Mouse (Mus musculus): ENCODE measurements at regions not wholly inside any gene's neighbourhood (a gene's known extent, or its start where the extent isn't known, plus 50 kb on each side); places are given as distances from the start of the nearest gene placed in this dataset.

DNA sequence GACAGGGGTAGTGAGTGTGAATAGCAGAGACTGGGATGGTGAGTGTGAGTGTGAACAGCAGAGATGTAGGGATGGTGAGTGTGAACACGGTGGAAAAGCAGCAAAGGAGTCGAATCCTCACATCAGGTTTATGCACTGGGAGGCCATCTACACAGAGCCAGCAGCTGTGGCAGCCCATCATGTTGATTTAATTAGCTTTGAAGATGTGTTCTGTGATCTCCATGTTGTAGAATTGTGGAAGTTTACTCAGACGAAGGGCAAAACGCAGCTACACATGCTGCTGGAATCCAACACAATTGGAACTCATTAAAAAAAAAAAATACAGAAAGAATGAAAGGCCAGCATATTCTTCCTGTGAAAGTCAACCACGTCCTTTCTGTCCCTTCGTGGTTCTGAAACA lies 80.2 kb upstream of the Lrig3 start:
- DNase-seq (ENCODE audit: low spot score in 2 of 2), result no peak

DNA sequence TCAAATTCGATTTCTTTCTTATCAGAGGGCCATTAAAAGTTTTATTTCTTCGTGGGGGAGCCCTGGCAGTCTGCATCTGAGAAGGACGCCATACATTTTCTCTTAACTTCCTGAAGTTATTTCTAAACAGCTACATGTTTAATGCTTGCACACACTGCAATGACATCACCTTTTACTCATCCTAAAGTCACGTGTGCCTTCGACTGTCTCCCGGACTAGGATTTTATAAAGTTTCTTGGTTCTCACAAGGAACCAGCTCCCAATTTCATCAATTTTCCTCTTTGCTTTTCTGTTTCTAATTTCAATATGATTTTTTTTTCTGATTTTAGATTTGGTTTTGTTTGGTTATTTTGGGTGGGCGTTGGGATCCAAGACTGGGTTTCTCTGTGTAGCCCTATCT lies 73.8 kb upstream of the Lrig3 start:
- DNase-seq (ENCODE audit: low spot score in 2 of 2), result no peak

DNA sequence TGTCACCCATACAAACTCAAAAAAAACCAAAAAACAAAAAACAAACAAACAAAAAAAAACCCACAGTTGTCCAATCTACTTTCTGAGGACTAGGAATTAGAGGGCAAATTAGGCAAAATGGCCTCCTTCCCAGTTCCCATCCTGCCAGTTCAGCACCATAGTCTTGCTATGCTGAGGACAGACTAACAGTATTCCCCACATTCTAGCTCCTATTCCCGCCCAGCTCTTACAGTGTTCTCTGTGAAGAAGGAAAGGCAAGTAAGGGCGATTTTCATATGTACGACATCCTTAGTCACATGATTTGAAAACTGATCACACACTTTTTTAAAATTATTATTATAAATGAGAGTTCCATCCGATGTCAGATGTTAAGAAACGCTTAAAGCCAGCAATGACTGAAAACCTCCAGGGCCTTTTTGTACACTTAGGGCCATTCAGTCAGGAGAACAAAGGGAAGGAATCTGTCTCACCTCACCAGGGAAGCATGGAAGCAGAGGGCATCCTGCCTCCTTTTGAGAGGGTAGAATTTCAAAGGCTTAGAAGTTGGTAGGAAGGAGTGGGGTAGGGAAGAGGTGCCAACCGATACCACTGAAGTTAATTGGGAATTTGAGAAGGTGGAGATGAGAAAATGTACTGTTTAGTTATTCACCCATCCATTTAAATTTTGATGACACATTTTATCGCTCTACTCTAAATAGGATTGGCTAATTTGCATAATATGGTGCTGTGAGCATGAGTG lies 70.1 kb upstream of the Lrig3 start:
- DNase-seq (ENCODE audit: low spot score in 2 of 2), result no peak

DNA sequence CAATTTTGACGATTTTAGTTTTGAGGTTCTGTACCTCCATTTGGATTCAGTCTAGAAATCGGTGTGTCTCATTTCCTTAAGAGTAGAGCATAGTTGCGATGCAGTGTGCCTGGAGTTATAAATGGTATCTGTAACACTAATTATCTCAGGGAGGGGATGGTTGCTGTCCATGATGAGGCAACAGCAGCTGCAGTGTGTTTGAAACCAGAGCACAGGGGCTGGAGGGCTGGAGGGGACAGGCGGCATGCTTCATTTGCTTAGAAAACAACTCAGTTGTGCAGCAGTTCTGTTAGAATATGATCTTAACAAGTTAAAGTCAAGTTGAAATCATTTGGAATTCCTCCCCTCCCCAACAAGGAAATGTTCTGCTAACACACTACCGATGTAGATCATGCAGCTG lies 69.3 kb upstream of the Lrig3 start:
- no peak for DNase-seq (ENCODE audit: low spot score in 2 of 2)

DNA sequence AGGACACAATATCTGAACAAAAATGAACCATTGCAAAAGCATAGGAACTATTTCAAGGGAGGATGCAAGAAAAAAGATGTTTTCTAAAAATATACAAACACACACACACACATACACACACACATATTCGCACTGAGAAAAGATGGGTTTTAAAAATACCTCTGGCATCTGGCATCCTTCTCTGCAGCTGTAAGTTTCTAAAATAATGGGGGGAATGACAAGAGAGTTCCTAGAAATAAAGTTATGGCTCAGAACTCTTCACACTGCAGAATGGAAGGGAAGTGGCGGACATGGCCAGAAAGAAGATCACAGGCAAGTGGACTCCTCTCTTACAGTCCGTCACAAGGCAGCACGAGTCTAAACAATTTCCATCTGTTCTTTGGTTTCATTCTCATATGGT lies 66.5 kb upstream of the Lrig3 start:
- no peak for DNase-seq (ENCODE audit: low spot score in 2 of 2)

DNA sequence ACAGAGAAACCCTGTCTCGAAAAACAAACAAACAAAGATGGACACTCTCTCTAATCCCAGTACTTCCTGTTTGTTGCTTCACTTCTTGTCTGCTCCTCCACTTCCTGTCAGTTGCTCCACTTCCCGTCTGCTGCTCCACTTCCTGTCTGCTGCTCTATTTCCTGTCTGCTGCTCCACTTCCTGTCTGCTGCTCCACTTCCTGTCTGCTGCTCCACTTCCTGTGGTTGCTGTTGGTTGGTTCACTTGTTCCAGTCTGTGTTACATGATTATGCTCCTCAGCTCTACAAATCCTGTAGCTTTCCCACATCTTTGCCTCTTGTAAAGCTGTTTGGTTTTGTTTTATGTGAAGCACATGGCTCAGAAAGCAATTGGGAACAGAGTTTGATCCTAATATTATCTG lies 65.4 kb upstream of the Lrig3 start:
- no peak for DNase-seq (ENCODE audit: low spot score in 2 of 2)

- no peak for DNase-seq (ENCODE audit: low spot score in 2 of 2)
Observed at GRCm38 (mm10) chr10:125902668-125903067, 63.3 kb upstream of the Lrig3 start.

GRCm38 (mm10) chr10:125912207-125912606 lies 53.8 kb upstream of the Lrig3 start:
- DNase-seq (ENCODE audit: low spot score in 2 of 2), result no peak
